Mouse (Mus musculus): ENCODE measurements around the gene Abhd4. TPM values are rescaled to one million over a fixed set of nuclear protein-coding genes. Genes with fewer than 3 reads are reported as not detected.

Gene Abhd4
- polyA plus RNA-seq, 1 experiment from 2014 or later = 58.7 TPM

- no peak overlapping the region for H3K27ac ChIP-seq
- no peak overlapping the region for H3K4me3 ChIP-seq
- whole genome bisulfite sequencing = 84% methylated on average over 2 of the region's 2 CpGs
- no peak overlapping the region for H3K4me2 ChIP-seq
- no peak for ATAC-seq (ENCODE audit: low FRiP score)
- H3K4me1 ChIP-seq (replicated peaks) = peaks cover 6% of the 10 kb centered on the region
- H3K9me3 ChIP-seq = no peaks in the 10 kb centered on the region
- no peaks in the 10 kb centered on the region for H3K27me3 ChIP-seq
- no peaks in the 10 kb centered on the region for H3K36me3 ChIP-seq
- no peak overlapping the region for H3K9ac ChIP-seq
These were observed 40.3 kb upstream of the Abhd4 start for GRCm38 (mm10) chr14:54213734-54214133.

DNA sequence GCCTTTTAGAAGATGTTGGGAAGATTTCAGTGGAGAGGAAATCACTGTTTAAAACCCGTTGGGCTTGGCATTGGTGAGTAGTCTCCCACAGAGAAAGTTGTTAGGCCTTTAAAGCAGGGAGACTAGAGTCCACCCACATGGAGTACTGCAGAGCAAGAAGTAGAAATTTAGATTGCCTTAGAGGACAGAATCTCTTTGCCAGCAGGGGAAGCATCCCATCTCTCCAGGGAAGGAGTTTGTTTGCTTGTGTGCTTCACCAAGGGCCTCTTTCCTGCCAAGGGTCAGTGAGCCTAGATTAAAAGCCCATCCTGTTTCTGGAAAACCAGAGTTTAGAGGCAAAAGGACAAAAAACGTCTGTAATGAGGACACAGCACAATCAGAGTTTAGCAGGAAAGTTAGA lies 39.5 kb upstream of the Abhd4 start:
- 39% methylated on average over 2 of the region's 2 CpGs for WGBS
- Histone ChIP-seq H3K4me3 (no peak overlapping the region), H3K4me2 (no peak overlapping the region), H3K4me1 (replicated peaks) (peaks cover 8% of the 10 kb centered on the region), H3K9ac (no peak overlapping the region), H3K36me3 (no peaks in the 10 kb centered on the region), H3K9me3 (no peaks in the 10 kb centered on the region), H3K27ac (no peak overlapping the region), H3K27me3 (no peaks in the 10 kb centered on the region)
- no peak for ATAC-seq (ENCODE audit: low FRiP score)

GRCm38 (mm10) chr14:54214901-54215300 lies 39.1 kb upstream of the Abhd4 start:
- Histone ChIP-seq H3K27me3 (no peaks in the 10 kb centered on the region), H3K4me2 (no peak overlapping the region), H3K27ac (no peak overlapping the region), H3K36me3 (no peaks in the 10 kb centered on the region), H3K4me3 (no peak overlapping the region), H3K4me1 (replicated peaks) (peaks cover 8% of the 10 kb centered on the region), H3K9me3 (no peaks in the 10 kb centered on the region), H3K9ac (no peak overlapping the region)
- no peak for ATAC-seq (ENCODE audit: low FRiP score)
- 80% methylated on average over 10 of the region's 10 CpGs for WGBS

GRCm38 (mm10) chr14:54216126-54216525 lies 37.9 kb upstream of the Abhd4 start:
- no peaks in the 10 kb centered on the region for H3K36me3 ChIP-seq
- ATAC-seq (ENCODE audit: low FRiP score) = no peak
- H3K9me3 ChIP-seq = no peaks in the 10 kb centered on the region
- no peak overlapping the region for H3K4me2 ChIP-seq
- H3K27me3 ChIP-seq = no peaks in the 10 kb centered on the region
- H3K4me1 ChIP-seq (replicated peaks) = peaks cover 8% of the 10 kb centered on the region
- H3K4me3 ChIP-seq = no peak overlapping the region
- WGBS = 93% methylated on average over 7 of the region's 7 CpGs
- H3K27ac ChIP-seq = no peak overlapping the region
- H3K9ac ChIP-seq = no peak overlapping the region

DNA sequence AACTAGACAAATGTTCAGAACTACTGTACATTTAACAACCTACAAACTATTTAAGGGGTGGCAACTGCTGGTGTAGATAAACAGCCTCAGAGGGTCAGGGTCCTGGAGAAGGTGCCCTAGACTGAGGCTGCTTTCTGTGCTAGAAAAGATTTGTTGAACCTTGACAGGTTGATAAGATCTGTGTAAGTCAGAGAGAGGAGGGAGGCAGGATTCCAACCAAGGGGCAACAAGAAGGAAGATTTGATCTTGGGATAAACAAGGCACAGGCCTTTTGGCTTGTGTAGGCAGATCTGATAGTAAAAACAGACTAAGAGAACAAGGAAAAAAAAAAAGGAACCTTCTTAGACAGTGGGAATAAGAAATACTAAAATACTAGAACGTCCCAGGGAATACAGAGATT lies 35.8 kb upstream of the Abhd4 start:
- Histone ChIP-seq H3K4me2 (no peak overlapping the region), H3K4me3 (no peak overlapping the region), H3K4me1 (replicated peaks) (peaks cover 8% of the 10 kb centered on the region), H3K27ac (no peak overlapping the region), H3K27me3 (no peaks in the 10 kb centered on the region), H3K9ac (no peak overlapping the region), H3K9me3 (no peaks in the 10 kb centered on the region), H3K36me3 (no peaks in the 10 kb centered on the region)
- no peak for ATAC-seq (ENCODE audit: low FRiP score)
- 76% methylated on average over 1 of the region's 1 CpGs for WGBS

DNA sequence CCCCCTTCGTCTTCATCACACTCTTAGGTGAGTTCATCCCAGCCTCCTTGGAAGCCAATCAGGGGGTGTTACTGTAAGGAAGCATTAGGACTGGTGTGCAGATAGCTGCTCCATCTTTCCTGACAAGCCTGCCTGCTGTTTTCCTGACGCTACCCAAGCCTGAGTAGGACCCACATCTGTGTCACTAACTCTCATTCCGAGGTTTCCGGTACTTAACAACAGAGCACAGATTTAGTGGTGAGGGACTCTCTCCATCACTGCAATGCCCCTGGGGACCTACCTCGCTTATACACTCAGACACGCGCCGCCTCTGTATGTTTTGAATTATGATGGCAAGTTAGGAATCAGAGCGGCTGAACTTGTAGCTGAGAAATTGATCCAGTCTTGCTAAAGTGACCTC lies 35.3 kb upstream of the Abhd4 start:
- Histone ChIP-seq H3K36me3 (no peaks in the 10 kb centered on the region), H3K4me2 (no peak overlapping the region), H3K4me1 (replicated peaks) (peaks cover 8% of the 10 kb centered on the region), H3K9me3 (no peaks in the 10 kb centered on the region), H3K4me3 (no peak overlapping the region), H3K27ac (no peak overlapping the region), H3K9ac (no peak overlapping the region), H3K27me3 (no peaks in the 10 kb centered on the region)
- 71% methylated on average over 9 of the region's 9 CpGs for WGBS
- ATAC-seq (ENCODE audit: low FRiP score) = no peak

DNA sequence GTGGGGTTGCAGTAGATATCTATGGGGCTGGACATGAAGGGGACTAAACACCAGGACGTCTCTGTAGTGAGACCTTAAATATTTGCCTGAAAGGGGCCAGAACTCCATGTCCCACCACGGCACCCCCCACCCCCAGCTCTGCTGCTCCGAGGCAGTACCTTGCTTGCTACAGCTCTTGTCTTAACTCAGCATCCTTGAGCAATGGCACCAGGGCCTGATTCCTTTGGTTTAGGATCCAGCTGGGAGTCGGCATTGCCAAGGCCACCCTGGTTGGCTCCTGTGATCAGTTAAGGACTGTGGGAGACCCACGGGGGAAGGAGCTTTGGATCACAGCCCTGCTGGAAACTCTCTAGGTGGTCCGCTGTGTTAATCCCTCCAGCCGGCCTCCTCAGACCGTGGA lies 34.7 kb upstream of the Abhd4 start:
- 70% methylated on average over 8 of the region's 8 CpGs for WGBS
- no peaks in the 10 kb centered on the region for H3K9me3 ChIP-seq
- peaks cover 8% of the 10 kb centered on the region for H3K4me1 ChIP-seq (replicated peaks)
- no peak for ATAC-seq (ENCODE audit: low FRiP score)
- no peaks in the 10 kb centered on the region for H3K36me3 ChIP-seq
- H3K4me3 ChIP-seq = no peak overlapping the region
- no peak overlapping the region for H3K9ac ChIP-seq
- no peaks in the 10 kb centered on the region for H3K27me3 ChIP-seq
- H3K27ac ChIP-seq = no peak overlapping the region
- H3K4me2 ChIP-seq = no peak overlapping the region

DNA sequence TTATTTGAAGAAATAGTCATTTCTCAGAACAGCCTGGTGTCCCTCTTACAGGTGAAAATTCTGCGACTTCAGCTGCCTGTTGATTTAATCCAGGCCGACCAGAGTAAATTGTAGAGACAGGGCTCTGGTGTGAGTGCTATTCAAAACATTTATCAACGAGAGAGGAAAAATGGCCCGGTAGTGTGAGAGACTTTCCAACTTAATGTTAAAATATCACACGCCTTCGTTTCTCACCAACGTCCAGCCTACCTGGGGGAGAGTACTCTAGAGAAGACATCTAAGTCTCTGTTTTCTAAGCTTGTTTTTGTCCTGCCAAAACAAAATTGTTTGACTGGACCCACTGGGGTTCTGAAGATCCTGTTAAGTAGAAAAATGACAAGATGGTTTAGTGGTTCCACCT lies 34.1 kb upstream of the Abhd4 start:
- H3K27me3 ChIP-seq = no peaks in the 10 kb centered on the region

DNA sequence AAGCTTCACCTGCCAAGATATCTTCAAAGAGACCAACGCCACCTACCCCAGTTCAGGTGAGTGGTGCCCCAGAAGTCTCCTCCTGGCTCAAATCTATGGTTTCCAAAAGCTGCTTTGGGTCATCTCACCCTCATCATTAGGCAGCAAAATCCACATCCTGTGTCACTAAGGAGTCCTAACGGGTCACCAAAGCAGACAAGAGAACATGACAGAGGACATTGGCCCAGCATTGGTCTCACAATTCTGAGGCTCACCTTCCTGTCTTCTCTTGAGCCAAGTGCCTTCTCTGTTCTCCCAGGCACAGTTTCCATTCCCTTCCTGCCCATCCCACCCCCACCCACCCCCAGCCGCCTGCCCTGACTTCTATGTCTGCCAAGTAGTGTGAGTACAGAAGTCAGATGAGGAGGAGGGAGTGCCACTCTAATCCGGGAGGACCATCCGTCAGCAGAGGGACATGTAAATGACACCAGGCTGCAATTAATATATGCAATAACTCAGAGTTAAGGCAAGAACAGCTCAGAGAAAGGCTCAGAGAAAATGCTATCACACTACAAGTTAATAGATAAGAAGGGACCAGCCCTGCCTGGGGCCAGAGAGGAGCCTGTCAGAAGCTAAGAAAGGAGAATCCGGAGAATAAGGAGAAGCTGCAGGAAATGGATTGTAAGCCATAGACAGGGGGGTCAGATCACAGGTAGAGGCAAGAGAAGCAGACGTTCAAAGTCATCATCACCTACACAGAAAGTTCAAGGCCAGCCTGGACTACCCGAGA lies 33.1 kb upstream of the Abhd4 start:
- WGBS = 89% methylated on average over 8 of the region's 8 CpGs
- H3K4me2 ChIP-seq = no peak overlapping the region
- ATAC-seq (ENCODE audit: low FRiP score) = no peak
- H3K4me3 ChIP-seq = no peak overlapping the region
- peaks cover 20% of the 10 kb centered on the region for H3K4me1 ChIP-seq (replicated peaks)
- no peaks in the 10 kb centered on the region for H3K27me3 ChIP-seq
- H3K27ac ChIP-seq = no peak overlapping the region
- no peaks in the 10 kb centered on the region for H3K9me3 ChIP-seq
- H3K9ac ChIP-seq = no peak overlapping the region
- no peaks in the 10 kb centered on the region for H3K36me3 ChIP-seq

More for the DNA sequence above, 34.1 kb upstream of the Abhd4 start:
- H3K4me3 ChIP-seq = no peak overlapping the region
- no peak overlapping the region for H3K4me2 ChIP-seq
- ATAC-seq (ENCODE audit: low FRiP score) = no peak
- 89% methylated on average over 7 of the region's 7 CpGs for WGBS
- H3K9ac ChIP-seq = no peak overlapping the region
- no peaks in the 10 kb centered on the region for H3K36me3 ChIP-seq
- no peak overlapping the region for H3K27ac ChIP-seq
- peaks cover 13% of the 10 kb centered on the region for H3K4me1 ChIP-seq (replicated peaks)
- H3K9me3 ChIP-seq = no peaks in the 10 kb centered on the region

GRCm38 (mm10) chr14:54221641-54222040 lies 32.3 kb upstream of the Abhd4 start:
- Histone ChIP-seq H3K9ac (no peak overlapping the region), H3K27ac (no peak overlapping the region), H3K4me2 (no peak overlapping the region), H3K4me3 (no peak overlapping the region), H3K27me3 (no peaks in the 10 kb centered on the region), H3K9me3 (no peaks in the 10 kb centered on the region), H3K4me1 (replicated peaks) (peaks cover 20% of the 10 kb centered on the region), H3K36me3 (no peaks in the 10 kb centered on the region)
- ATAC-seq (ENCODE audit: low FRiP score) = no peak
- 96% methylated on average over 6 of the region's 6 CpGs for WGBS

- WGBS = 85% methylated on average over 8 of the region's 8 CpGs
- Histone ChIP-seq H3K4me2 (no peak overlapping the region), H3K27ac (no peak overlapping the region), H3K4me1 (replicated peaks) (peaks cover 20% of the 10 kb centered on the region), H3K27me3 (0 out of 2 replicates have a peak, but pooled peaks cover 1% of the 10 kb centered on the region), H3K36me3 (no peaks in the 10 kb centered on the region), H3K9me3 (no peaks in the 10 kb centered on the region), H3K9ac (no peak overlapping the region), H3K4me3 (no peak overlapping the region)
- no peak for ATAC-seq (ENCODE audit: low FRiP score)
These were observed 31.7 kb upstream of the Abhd4 start for GRCm38 (mm10) chr14:54222289-54222727.

DNA sequence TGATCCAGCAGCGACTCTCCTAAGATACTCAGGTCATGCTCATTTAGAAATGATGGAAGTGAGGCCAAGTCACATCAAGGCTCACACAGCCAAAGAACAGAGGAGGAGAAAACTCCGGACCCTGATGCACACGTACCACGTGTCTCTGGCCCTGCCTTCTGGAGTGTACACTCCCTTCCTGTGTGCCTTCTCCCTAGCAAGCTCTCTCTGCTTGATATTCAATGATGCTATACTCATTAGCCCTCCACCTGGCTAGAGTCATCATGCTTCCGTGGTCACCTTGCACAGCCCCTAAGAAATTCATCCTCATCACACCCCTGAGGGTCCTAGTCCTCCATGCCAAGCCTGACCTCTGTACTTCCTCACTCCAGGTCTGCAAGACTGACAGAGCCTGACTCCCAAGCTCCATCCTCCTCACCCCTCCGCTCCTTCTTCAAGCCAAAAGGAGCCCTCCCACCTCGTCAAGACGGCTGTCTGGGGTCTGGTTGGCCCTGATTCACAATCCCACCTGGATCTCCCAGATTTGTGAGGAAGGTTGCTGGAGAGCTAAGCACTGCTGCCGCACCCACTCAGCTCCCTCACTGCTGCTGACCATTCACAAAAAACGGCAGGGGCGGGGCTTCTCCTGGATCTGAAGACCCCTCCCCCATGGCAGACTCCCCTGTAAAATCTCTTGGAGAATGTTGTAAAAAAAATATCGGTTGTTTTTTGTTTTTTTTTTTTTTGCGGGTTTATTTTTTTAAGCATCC lies 30.5 kb upstream of the Abhd4 start:
- Histone ChIP-seq H3K27ac (no peak overlapping the region), H3K4me1 (replicated peaks) (peaks cover 24% of the 10 kb centered on the region), H3K9me3 (no peaks in the 10 kb centered on the region), H3K4me3 (no peak overlapping the region), H3K27me3 (0 out of 2 replicates have a peak, but pooled peaks cover 5% of the 10 kb centered on the region), H3K9ac (no peak overlapping the region), H3K4me2 (no peak overlapping the region), H3K36me3 (no peaks in the 10 kb centered on the region)
- ATAC-seq (ENCODE audit: low FRiP score) = no peak
- WGBS = 55% methylated on average over 13 of the region's 13 CpGs

- ATAC-seq (ENCODE audit: low FRiP score) = no peak
- Histone ChIP-seq H3K4me2 (no peak overlapping the region), H3K27ac (no peak overlapping the region), H3K9ac (no peak overlapping the region), H3K4me1 (replicated peaks) (peaks cover 25% of the 10 kb centered on the region), H3K4me3 (no peak overlapping the region), H3K27me3 (0 out of 2 replicates have a peak, but pooled peaks cover 5% of the 10 kb centered on the region), H3K9me3 (no peaks in the 10 kb centered on the region), H3K36me3 (no peaks in the 10 kb centered on the region)
- 92% methylated on average over 5 of the region's 5 CpGs for WGBS
These were observed 29.9 kb upstream of the Abhd4 start for GRCm38 (mm10) chr14:54224064-54224417.
